8 mouse cellular contexts compared by ENCODE assay signal in the genomic region with DNA sequence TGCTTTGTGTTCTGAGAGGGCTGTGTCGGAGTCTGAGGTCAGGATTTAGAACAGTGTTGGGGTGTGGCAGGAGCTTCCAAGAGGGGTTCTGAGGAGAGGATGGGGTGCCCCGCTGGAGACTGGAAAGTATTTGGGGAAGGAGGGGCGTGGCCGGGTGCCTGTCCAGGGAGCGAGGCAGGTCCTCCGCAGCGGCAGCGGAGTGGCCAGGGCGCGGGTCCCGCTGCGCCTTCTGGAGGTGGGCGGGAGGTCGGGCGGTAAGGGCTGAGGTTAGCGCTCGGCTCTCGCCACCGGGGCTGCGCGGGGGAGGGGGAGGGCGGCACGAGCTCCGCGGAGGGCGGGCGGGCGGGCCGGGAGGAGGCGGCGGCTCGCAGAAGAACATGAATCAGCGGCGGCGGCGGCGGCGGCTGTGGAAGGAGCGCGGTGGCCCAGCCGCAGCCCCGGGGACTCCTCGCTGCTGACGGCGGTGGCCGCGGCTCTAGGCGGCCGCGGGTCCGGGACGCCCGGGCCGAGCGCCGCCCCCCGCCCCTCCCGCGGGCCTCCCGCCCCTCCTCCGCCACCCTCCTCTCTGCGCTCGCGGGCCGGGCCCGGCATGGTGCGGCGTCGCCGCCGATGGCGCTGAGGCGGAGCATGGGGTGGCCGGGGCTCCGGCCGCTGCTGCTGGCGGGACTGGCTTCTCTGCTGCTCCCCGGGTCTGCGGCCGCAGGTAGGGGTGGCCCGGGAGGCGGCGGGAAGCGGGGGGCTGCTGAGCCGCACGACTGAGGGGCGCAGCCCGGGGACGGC. TPM values are rescaled to one million over a fixed set of nuclear protein-coding genes. Genes with fewer than 3 reads are reported as not detected.
DNase-seq lines count a peak whose midpoint lies in the region; ATAC-seq and TF ChIP-seq lines count a peak whose summit lies in the region.

No protein-coding gene starts in this region.

- no peak for TF ChIP-seq CTCF in forebrain, postnatal 0 days (IDR thresholded peaks at IDR 0.05; ENCODE audit: low read depth)
- no peak for TF ChIP-seq CTCF in lung, embryonic 14.5 days (IDR thresholded peaks at IDR 0.05; ENCODE audit: low read depth)

- peak overlapping the region; percentile 79 for H3K9ac ChIP-seq in forebrain, postnatal 0 days
- H3K9ac ChIP-seq in intestine, embryonic 14.5 days (ENCODE audit: low read length) = peak overlapping the region; percentile 77
- H3K9ac ChIP-seq in lung, embryonic 14.5 days = peak overlapping the region; percentile 78

- no peaks in the 10 kb centered on the region for H3K36me3 ChIP-seq in forebrain, postnatal 0 days (ENCODE audit: insufficient read depth)
- H3K36me3 ChIP-seq in intestine, embryonic 14.5 days (ENCODE audit: control insufficient read depth, insufficient read depth, low read length) = peaks cover 13% of the 10 kb centered on the region; the same call in 1 of the 2 replicates
- H3K36me3 ChIP-seq in lung, embryonic 14.5 days (ENCODE audit: insufficient read depth) = peaks cover 13% of the 10 kb centered on the region

- H3K4me2 ChIP-seq in forebrain, postnatal 0 days (ENCODE audit: low read depth) = peak overlapping the region; percentile 99
- H3K4me2 ChIP-seq in intestine, embryonic 14.5 days (ENCODE audit: low read length) = peak overlapping the region; percentile 91
- H3K4me2 ChIP-seq in lung, embryonic 14.5 days = peak overlapping the region; percentile 95

- no peaks in the 10 kb centered on the region for H3K9me3 ChIP-seq in forebrain, postnatal 0 days (ENCODE audit: low read length)
- H3K9me3 ChIP-seq in intestine, embryonic 14.5 days (ENCODE audit: control insufficient read depth, low read length) = no peaks in the 10 kb centered on the region
- H3K9me3 ChIP-seq in lung, embryonic 14.5 days (ENCODE audit: low read depth, low read length) = no peaks in the 10 kb centered on the region

- peaks cover 5% of the 10 kb centered on the region; the same call in 1 of the 2 replicates for H3K4me1 ChIP-seq in forebrain, postnatal 0 days (ENCODE audit: insufficient read depth)
- H3K4me1 ChIP-seq in intestine, embryonic 14.5 days (replicated peaks; ENCODE audit: control insufficient read depth, insufficient read depth, low read length) = peaks cover 20% of the 10 kb centered on the region
- 0 out of 2 replicates have a peak, but pooled peaks cover 8% of the 10 kb centered on the region for H3K4me1 ChIP-seq in lung, embryonic 14.5 days (ENCODE audit: insufficient read depth)

- 1% methylated on average over 26 of the region's 89 CpGs for WGBS in forebrain, postnatal 0 days
- WGBS in intestine, embryonic 14.5 days = 1% methylated on average over 32 of the region's 89 CpGs
- under 1% methylated on average over 51 of the region's 89 CpGs for WGBS in lung, embryonic 14.5 days

- H3K27ac ChIP-seq in forebrain, postnatal 0 days (ENCODE audit: low read depth, low read length) = no peak overlapping the region
- H3K27ac ChIP-seq in intestine, embryonic 14.5 days (ENCODE audit: low read depth) = no peak overlapping the region
- peak overlapping the region; percentile 18; the same call in 1 of the 2 replicates for H3K27ac ChIP-seq in lung, embryonic 14.5 days (ENCODE audit: low read depth)

- H3K27me3 ChIP-seq in forebrain, postnatal 0 days (ENCODE audit: insufficient read depth, low read length) = no peaks in the 10 kb centered on the region
- no peaks in the 10 kb centered on the region; the same call in 1 of the 2 replicates for H3K27me3 ChIP-seq in intestine, embryonic 14.5 days (replicated peaks; ENCODE audit: control insufficient read depth, insufficient read depth, low read length)
- H3K27me3 ChIP-seq in lung, embryonic 14.5 days (ENCODE audit: insufficient read depth, low read length) = no peaks in the 10 kb centered on the region

- ATAC-seq in forebrain, postnatal 0 days = peak; percentile 75
- ATAC-seq in intestine, embryonic 14.5 days (replicated peaks; ENCODE audit: low FRiP score, low TSS enrichment, low read depth) = peak; percentile 83
- peak; percentile 79 for ATAC-seq in lung, embryonic 14.5 days (ENCODE audit: insufficient read depth)

- DNase-seq in lung, adult 18-20 months = peak; percentile 44 to 54
- DNase-seq in lung, postnatal 25 days (ENCODE audit: low spot score) = no peak
- DNase-seq in cerebellum, adult 11 months = peak; percentile 64
- peak; percentile 41 for DNase-seq in forebrain, postnatal 0 days
- peak; percentile 74 for DNase-seq in intestine, embryonic 14.5 days (ENCODE audit: low spot score)
- peak; percentile 62 for DNase-seq in lung, embryonic 14.5 days
- DNase-seq in retina, embryonic 14.5 days (ENCODE audit: low spot score) = peak; percentile 65
- DNase-seq in frontal cortex, postnatal 10 days (ENCODE audit: low spot score in 2 of 2) = no peak

- peak overlapping the region; percentile 83 for H3K4me3 ChIP-seq in forebrain, postnatal 0 days (ENCODE audit: low read depth, low read length)
- H3K4me3 ChIP-seq in intestine, embryonic 14.5 days (ENCODE audit: low read depth, low read length) = peak overlapping the region; percentile 71
- H3K4me3 ChIP-seq in lung, embryonic 14.5 days (ENCODE audit: low read depth, low read length) = peak overlapping the region; percentile 84

RNA-seq across cellular contexts. Expression of a gene that starts 1.8 kb away (rescaled TPM):
- total RNA-seq in forebrain, postnatal 0 days (2014; rRNA removed) = 46.6 and 47.5 TPM in 2 replicates
- 17.3 and 18.5 TPM in 2 replicates for polyA plus RNA-seq in forebrain, postnatal 0 days (2015; fragmentation: Nextera tagmentation; extraction: Ambion mirVana)
- 18.9 and 21.9 TPM in 2 replicates for polyA plus RNA-seq in intestine, embryonic 14.5 days (2014; fragmentation: Nextera tagmentation; extraction: Ambion mirVana)
- polyA plus RNA-seq in lung, embryonic 14.5 days (2014; fragmentation: Nextera tagmentation; extraction: Ambion mirVana) = 19.0 and 21.9 TPM in 2 replicates

RNA-seq across cellular contexts. Expression of a gene that starts 12.0 kb away (rescaled TPM):
- 18.9 and 20.4 TPM in 2 replicates for total RNA-seq in forebrain, postnatal 0 days (2014; rRNA removed)
- 8.0 and 9.9 TPM in 2 replicates for polyA plus RNA-seq in forebrain, postnatal 0 days (2015; fragmentation: Nextera tagmentation; extraction: Ambion mirVana)
- polyA plus RNA-seq in intestine, embryonic 14.5 days (2014; fragmentation: Nextera tagmentation; extraction: Ambion mirVana) = 27.0 and 28.1 TPM in 2 replicates
- polyA plus RNA-seq in lung, embryonic 14.5 days (2014; fragmentation: Nextera tagmentation; extraction: Ambion mirVana) = 30.7 and 34.2 TPM in 2 replicates

RNA-seq across cellular contexts. Expression of a gene that starts 39.1 kb away (rescaled TPM):
- 1.3 and 1.7 TPM in 2 replicates for total RNA-seq in forebrain, postnatal 0 days (2014; rRNA removed)
- polyA plus RNA-seq in forebrain, postnatal 0 days (2015; fragmentation: Nextera tagmentation; extraction: Ambion mirVana) = 0.48 and 0.56 TPM in 2 replicates
- polyA plus RNA-seq in intestine, embryonic 14.5 days (2014; fragmentation: Nextera tagmentation; extraction: Ambion mirVana) = 1.9 and 2.8 TPM in 2 replicates
- 0.66 and 0.83 TPM in 2 replicates for polyA plus RNA-seq in lung, embryonic 14.5 days (2014; fragmentation: Nextera tagmentation; extraction: Ambion mirVana)

RNA-seq across cellular contexts. Expression of a gene that starts 57.2 kb away (rescaled TPM):
- total RNA-seq in forebrain, postnatal 0 days (2014; rRNA removed) = 7.4 and 11.9 TPM in 2 replicates
- 7.4 and 8.7 TPM in 2 replicates for polyA plus RNA-seq in forebrain, postnatal 0 days (2015; fragmentation: Nextera tagmentation; extraction: Ambion mirVana)
- 7.2 and 7.4 TPM in 2 replicates for polyA plus RNA-seq in intestine, embryonic 14.5 days (2014; fragmentation: Nextera tagmentation; extraction: Ambion mirVana)
- polyA plus RNA-seq in lung, embryonic 14.5 days (2014; fragmentation: Nextera tagmentation; extraction: Ambion mirVana) = 1.3 TPM in 2 replicates

Comparison
In these comparisons a context has a peak if more than half of its experiments do, and no peak if none do; other contexts are left out.
1. DNase-seq: peak in lung, adult 18-20 months (2 of 2), cerebellum, adult 11 months (single experiment), forebrain, postnatal 0 days (single experiment), intestine, embryonic 14.5 days (single experiment), lung, embryonic 14.5 days (single experiment) and retina, embryonic 14.5 days (single experiment); none in lung, postnatal 25 days (single experiment) and frontal cortex, postnatal 10 days (0 of 2).
2. Peak in every context shown above with its lines, with median percentiles within 50 percentile points of each other: ATAC-seq, H3K4me2 ChIP-seq, H3K4me3 ChIP-seq and H3K9ac ChIP-seq.